Mouse (Mus musculus) frontal cortex, postnatal 10 days (tissue): ENCODE results near the gene Snx29.

Experiments used
- DNase-seq, 2 experiments: peaks; one replicate each; pipeline ENCODE4 v3.0.0; 2022; ENCODE audit warnings: low spot score in 2 of 2, mixed read lengths in 1 of 2

The Snx29 gene

GRCm38 (mm10) chr16:11596599-11596998, 273.9 kb downstream of the Snx29 start:
- DNase-seq = no peak

DNA sequence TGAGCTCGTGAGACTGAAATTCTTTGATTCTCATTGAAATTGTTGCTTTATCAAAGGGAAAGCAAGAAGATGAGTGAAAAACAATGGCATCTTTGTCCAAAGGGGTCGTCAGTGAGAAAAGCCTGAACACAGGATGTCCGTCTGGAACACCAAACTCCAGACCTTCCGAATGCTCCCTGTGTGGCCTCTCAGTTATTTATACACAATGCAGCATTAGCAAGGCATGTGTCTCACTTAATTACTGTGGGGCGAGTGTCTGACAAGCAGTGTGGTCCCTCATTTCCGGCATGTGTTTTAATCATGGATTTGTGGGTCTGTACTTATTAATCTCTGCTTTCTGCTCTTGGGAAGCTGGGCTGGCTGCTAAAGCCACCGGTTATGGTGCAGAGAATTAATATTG, 275.1 kb downstream of the Snx29 start:
- no peak for DNase-seq

- no peak for DNase-seq
These were observed 276.8 kb downstream of the Snx29 start for GRCm38 (mm10) chr16:11599523-11599922.

DNA sequence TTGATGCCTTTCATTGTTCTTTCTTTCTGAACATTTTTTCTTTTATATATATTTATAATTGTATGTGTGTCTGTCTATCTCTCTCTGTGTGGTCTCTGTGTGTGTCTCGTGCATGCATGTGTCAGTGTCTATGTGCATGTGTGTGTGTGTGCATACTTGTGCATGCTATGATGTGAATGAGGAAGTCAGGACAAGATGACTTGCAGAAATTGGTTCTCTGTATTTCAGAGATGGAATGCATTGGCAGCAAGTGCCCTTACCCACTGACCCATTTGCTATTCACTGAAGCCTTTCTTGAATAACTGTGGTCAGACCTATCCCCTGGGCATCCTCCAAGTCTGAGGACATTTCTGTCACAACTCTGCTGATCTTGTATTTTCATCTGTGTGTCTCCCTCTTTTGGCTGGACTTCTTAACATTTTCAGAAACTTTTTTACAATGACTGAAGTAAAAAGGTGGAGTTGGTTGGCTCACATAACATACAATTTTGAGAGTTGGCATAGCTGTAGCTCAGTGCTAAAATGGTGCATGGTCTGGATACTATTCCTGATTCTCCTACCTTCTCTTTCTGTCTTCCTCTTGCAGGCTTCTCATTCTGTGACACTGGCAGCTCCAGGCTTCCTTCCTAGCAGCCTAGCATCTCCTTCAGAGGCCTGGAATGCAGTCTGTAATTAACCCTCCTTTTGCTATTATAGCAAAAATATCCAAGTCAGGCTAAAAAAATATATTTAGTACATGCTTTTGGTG, 278.8 kb downstream of the Snx29 start:
- DNase-seq = no peak

DNA sequence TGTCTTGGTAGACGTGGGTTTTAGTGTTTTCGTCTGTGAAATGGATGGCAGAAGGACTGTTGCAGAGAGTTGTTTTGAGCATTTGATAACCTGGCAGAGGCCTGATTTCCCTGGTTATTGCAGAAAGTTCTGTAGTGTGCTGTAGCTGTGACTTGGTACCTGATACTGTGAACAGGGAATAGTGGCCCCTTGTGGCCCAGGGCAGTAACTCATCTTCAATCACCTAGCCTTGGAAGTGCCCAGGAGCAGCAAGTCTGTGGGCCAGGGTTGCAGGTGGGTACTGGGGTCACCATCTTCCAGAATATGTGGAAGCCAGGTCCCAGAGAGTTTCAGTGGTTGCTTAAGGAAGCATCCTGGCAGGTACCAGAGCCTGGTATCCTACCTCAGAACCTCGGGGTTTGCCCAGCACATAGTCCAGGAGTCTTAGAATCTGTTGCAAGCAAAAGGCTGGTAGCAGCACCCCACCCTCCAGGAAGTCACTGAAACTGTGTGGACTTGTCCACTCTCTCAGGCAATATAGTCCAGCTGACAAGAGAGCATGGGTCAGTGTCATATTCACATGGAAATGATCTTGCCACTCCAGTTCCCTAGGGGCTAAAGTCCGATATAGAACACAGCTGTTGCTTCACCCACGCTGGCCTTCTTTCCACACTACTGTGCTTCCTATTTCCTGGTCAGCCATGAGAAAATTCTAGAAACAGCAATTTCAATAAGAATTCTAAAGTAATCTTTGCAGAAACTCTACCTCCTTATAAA, 281.1 kb downstream of the Snx29 start:
- no peak for DNase-seq

DNA sequence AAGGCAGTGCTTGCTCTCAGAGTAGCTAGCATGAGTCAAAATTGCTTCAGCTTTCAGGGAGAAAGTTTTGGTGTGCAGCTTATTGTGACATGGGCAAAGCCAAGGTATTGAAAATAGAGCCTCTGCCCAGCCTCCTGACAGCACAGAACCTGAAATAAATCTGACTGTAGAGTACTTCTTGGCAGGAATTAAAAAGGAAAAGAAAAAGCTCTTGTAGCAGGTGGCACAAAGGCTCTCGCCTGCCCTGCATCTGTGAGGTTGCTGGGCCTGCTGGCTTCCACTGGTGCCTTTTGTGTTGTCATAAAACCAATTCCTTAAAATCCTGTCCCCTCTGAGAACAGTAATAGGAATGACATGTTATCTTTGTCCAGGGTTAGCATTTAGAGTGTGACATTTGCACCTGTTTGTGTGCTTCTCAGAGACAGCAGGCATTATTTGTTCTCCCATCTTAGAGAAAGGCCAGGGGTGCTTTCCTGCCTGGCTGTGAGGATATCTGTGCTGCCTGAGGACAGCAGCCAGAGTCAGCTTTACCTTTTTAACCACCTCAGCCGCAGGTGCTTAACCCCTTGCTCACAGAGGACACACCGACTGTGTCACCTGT, 289.9 kb downstream of the Snx29 start:
- DNase-seq = no peak

DNA sequence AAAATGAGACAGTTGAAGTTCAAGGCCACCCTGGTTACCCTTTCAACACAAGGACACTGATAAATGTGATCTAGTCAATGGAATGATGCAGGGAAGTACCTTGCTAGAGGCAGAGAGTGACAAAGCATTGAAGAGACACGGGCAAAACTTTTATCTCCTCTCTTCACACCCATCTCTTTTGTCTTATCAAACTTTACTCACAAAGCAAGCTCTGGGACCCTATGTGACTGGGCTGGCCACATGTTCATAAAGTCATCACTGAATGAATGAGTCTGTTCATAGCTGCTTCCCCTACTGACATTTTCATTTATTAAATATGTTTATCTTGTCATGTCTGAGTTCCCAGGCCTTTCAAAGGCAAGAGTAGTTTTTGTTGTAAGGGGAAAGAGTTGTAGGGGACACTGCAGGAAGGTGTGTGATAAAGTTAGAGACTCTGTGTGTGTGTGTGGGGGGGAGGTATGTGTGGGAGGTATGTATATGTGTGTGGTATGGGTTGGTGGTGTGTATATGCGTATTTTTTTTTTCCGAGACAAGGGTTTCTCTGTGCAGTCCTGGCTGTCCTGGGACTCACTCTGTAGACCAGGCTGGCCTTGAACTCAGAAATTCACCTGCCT, 291.8 kb downstream of the Snx29 start:
- DNase-seq = no peak

DNA sequence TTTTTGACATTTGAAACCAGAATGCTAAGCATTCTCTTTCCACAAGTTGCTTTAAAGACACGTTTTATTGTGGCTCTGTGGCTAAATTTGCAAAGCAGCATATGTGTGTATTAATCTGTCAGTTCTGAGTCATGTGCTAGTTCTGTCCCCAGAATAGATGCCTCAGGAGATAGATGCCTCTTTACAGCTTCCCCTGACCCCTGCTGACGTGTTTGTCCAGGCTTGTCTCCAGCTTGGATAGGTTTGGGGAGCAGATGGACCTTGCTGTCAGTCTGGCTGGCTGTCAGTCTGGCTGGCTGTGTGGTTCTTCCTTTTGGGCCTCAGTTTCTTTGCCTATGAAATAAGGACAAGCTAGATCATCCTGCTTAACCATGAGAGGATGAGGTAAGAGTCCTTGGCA, 292.9 kb downstream of the Snx29 start:
- DNase-seq = no peak

DNA sequence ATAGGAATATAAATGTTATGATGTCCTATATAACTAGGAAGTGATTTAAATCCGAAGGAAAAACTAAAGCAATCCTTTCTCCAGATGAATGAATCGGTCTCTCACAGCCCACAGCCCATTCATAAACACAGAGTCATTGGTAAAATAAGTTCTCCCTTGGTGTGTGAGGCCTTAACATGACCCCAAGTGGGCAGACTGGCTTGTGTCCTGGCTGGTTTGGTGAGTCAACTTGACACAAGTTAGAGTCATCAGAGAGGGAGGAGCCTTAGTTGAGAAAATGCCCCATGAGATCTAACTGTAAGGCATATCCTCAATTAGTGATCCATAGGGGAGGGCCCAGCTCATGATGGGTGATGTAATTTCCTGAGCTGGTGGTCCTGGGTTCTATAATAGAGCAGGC, 297.2 kb downstream of the Snx29 start:
- DNase-seq = no peak

GRCm38 (mm10) chr16:11621042-11621441, 298.3 kb downstream of the Snx29 start:
- DNase-seq = no peak

DNA sequence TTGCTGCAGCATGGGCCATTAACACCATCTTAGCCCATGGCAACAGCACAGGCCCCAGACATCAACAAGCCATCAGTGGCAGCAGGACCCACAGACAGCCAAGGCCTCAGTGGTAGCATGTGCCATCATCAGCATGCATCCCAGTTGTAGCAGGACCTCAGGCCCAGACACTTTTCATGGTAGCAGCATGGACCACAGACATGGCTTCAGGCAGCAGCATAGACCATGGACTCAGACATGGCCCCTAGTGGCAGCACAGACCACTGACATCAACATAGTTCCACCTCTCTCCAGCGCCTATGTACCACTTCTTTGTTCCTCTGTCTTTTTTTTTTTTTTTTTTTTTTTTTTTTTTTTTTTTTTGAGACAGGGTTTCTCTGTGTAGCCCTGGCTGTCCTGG, 299.0 kb downstream of the Snx29 start:
- no peak for DNase-seq

GRCm38 (mm10) chr16:11623032-11623431, 300.3 kb downstream of the Snx29 start:
- no peak for DNase-seq

DNA sequence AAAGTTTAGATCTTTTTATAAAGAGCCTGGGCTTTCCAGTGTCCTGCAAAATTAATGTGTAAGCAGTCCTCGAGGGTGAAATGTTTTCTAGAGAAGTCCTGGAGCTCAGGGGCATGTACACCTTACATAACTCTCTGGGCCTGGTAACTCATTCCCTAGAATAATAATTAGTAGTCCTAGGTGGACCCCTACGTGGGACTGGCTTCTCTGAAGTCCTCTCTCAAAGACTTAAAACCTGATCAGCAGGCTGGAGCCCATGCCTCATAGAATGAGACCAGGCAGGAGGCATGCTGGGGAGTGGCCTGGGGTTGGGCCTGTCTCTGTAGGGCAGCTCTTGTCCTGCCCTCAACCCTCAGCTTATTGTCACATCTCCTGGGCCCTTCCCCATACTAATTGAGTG, 301.4 kb downstream of the Snx29 start:
- no peak for DNase-seq

- DNase-seq = peak in 1 of 2 experiments; percentile 49
These were observed 303.3 kb downstream of the Snx29 start for GRCm38 (mm10) chr16:11626004-11626481.

- no peak for DNase-seq
These were observed 303.9 kb downstream of the Snx29 start for GRCm38 (mm10) chr16:11626616-11627015.

DNA sequence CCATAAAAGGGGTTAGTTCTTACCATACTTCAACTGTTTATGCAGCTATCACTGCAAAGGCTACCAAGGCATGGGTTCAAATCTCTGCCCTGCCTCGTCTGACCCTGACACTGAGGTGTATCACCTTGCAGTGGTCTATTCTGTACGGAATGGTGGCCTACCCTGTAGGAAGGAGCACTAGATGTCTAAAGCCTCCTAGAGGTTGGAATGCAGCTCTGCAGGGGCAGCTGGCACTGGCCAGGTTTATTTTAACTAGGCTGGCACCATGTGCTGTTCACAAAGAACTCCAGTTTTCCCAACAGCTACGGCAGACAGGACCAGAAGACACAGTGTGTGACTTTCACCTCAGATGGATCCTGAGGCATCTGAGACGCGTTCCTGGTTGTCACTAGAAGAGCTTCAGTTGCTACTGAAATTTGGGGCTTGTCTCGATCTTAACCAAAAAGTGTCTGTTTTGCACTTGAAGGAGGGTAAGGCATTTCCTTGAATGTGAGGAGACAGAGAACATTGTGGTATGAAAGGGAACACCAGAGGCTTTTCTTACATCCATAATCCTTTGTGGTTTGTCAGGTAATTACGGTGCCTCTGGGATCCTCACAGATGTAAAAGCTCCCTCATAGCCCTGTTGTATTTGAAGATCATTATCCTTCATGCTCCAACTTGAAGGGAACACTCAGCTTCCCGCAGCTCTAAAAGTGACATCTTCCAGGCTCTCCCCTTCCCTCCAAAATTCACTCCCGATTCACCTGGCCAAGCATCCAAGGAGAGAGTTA, 305.3 kb downstream of the Snx29 start:
- DNase-seq = no peak

DNA sequence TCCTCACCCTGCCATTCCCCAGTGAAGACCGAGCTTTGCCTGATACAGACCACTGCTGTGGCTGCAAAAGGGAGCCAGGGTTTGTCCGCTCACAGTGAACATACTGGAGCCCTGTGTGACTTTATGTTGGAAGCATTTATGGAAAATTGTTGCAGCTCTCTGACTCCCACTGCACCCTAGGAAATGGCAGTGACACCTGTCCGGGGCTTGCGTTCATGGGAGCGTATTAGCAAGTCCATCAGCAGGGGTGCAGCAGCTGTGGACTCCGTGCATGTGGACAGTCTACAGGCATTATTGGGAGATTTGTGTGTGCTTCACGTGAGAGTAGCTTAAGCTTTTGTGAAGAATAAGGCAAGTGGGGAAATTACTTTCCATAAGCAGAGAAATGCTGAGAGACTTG, 307.0 kb downstream of the Snx29 start:
- no peak for DNase-seq

GRCm38 (mm10) chr16:11630489-11630888, 307.8 kb downstream of the Snx29 start:
- DNase-seq = no peak

DNA sequence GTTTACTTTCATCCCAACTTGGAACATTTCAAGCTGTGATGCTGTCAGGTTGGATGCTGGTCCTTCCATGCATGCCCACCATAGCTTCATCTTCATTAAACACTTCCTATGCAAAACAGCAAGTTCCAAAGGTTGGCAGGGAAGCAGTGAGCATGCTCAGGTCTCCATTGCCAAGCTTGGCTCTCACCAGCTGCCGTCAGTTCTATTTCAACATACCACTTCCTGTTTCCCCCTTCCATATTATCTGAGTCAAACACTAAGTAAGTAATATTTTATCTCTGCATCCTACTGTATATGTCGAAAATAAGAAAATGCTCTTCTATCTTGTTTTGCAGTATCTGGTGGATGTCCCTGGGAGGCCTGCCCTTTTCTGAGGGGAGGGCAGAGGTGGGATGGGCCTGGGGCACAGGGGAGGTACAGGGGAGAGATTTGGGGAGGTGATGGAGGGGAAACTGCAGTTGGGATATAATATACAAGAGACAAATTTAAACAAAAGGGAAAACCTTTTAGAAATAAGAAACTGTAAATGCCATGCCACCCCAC, 309.6 kb downstream of the Snx29 start:
- DNase-seq = no peak

- no peak for DNase-seq
These were observed 313.6 kb downstream of the Snx29 start for GRCm38 (mm10) chr16:11636196-11636733.

DNA sequence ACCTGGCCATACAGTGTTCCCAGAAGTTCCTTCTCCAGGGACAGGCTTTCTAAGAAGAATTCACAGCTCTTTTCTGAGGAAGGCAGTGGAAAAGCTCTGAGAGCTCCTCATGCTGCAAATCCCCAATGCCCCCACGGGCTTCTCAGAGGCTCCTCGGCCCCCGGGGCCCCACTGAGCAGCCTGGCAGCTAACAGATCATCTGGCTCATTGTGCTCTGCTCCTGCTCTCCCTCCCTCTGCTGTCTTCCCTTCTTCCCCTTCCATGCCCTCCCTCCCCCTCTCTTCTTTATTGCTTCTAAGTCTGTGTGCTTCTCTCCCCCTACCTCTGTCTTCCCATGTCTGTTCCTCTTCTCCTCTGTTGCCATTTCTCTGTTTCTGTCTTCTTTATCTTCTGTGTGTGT, 314.2 kb downstream of the Snx29 start:
- DNase-seq = no peak
